Mouse (Mus musculus) layer of hippocampus, adult 2 months (tissue): ENCODE data around the gene Lipi. TPM values are rescaled to one million over a fixed set of nuclear protein-coding genes. Genes with fewer than 3 reads are reported as not detected.

Experiments used
- DNase-seq, 2 experiments: peaks; one replicate each; pipeline ENCODE4 v3.0.0; 2022; ENCODE audit warnings: low spot score in 2 of 2
- H3K27ac ChIP-seq: fragments of 200-600 bp; 2 replicates; pipeline ENCODE4 v1.8.1; 2022
- H3K4me3 ChIP-seq: fragments of 200-600 bp; 2 replicates; pipeline ENCODE4 v1.8.1; 2022; ENCODE audit warnings: mild to moderate bottlenecking
- CTCF ChIP-seq: fragments of 200-600 bp; conservative IDR thresholded peaks from 2 replicates; pipeline ENCODE4 v1.8.1; 2022; ENCODE audit warnings: antibody characterized with exemption, mild to moderate bottlenecking, moderate library complexity
- long read RNA-seq, 2 experiments: library from polyadenylated mRNA; stranded (forward); transcript quantifications; one replicate each; pipeline ENCODE4 v2.0.0; 2021; ENCODE audit warnings: borderline mapping rate in 2 of 2
- total RNA-seq, 2 experiments: library from RNA; stranded (reverse); gene quantifications; 2 replicates each; pipeline ENCODE4 v1.2.3; 2021

Gene Lipi
- total RNA-seq: under 1 TPM in 1 of 2 experiments, not detected in 1; 0.17 TPM
- long read RNA-seq, experiment 1: 0 reads
- long read RNA-seq, experiment 2: 0 reads

DNA sequence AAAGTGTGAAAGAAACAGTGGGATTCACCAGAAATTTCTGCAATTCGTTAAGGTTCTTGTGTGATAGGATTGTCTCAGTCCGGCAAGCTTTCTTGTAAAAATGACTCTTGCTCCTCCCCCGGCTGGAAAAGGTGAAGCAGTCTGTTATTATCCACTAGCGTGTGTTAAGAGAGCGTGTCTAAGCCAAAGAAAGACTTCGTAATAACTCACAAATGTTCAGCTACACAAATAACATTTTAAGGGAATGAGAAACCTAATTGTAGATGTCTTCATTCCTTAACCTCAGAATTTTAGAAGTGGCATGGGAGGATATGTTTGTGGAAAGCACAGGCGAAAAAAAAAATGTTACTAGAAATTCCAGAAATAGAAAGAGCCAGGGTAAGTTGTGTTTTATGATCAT, at the start of gene Lipi:
Lipi (minus strand) TSS at position 101 of the 400 bp plus-strand sequence.
- no peak for DNase-seq
- no peak for TF ChIP-seq CTCF
- Histone ChIP-seq H3K27ac (no peak within 1 kb of the TSS), H3K4me3 (no peak within 1 kb of the TSS)

DNA sequence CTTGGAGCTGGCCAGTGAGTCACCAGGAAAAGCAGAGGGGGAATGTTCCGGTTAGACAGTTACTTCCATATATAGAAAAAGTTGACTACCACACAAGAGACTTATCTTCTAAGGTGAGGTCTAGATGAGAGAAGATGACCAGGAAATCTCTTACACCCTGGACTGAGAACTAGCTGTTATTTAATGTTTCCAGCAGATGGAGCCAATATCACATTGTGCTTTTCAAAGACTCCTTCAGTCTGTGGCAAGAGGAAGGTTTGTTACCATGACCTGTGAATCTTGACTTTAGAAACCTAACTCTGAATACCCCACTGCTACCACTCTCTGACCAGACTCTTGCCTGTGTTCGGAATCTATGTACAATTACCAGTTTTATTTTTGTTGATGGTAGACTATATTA, 42.0 kb upstream of the Lipi start:
- Histone ChIP-seq H3K27ac (no peak overlapping the region), H3K4me3 (no peak overlapping the region)
- TF ChIP-seq CTCF: peak; percentile 74
- no peak for DNase-seq

- Histone ChIP-seq H3K27ac (no peak overlapping the region), H3K4me3 (no peak overlapping the region)
- peak; percentile 19 to 40 for DNase-seq
- TF ChIP-seq CTCF: peak; percentile 81
Measured at GRCm38 (mm10) chr16:75617651-75618349, 31.9 kb upstream of the Lipi start.

DNA sequence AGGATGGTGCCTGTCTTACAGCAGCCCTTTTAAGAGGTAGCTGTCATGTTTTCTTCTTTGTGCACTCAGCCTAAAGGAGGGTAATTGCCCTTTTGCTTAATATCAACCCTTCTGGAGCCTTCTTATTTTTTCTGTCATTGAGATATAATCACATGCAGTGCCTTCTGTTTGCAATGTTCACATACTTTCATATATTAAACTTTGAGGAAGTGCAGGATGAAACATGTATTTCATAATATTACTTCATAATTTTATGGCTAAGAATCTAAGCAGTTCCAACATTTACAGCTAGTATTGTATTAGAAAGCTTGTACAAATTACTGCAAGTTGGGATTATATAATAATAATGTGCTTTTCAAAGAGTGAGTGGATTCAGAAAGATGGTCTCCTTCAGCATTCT, 26.7 kb upstream of the Lipi start:
- DNase-seq: no peak
- H3K27ac ChIP-seq: peak overlapping the region; percentile 39; the same call in 1 of the 2 replicates
- no peak for TF ChIP-seq CTCF
- H3K4me3 ChIP-seq: no peak overlapping the region

DNA sequence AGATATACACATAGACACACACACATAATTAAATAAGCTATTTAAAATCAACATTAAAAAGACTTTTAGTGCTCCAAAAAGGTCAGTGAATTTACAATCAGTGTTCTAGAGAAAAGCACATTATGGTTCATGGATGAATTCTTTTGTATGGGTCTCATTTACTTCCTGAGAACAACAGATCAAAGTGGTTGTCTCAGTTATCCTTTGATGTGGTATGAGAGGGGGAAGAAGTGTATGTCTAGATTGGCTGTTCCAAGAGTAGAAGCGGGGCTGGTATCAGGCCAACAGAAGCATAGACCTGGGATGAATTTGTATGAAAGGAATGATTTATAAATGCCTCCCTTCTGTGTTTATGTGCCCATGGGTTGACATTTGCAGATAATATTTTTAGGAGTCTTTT, 20.6 kb upstream of the Lipi start:
- no peak overlapping the region for H3K27ac ChIP-seq
- H3K4me3 ChIP-seq: no peak overlapping the region
- TF ChIP-seq CTCF: no peak
- DNase-seq: no peak

- no peak for TF ChIP-seq CTCF
- peak overlapping the region; percentile 81 for H3K4me3 ChIP-seq
- peak overlapping the region; percentile 88 for H3K27ac ChIP-seq
- no peak for DNase-seq
Measured at GRCm38 (mm10) chr16:75593501-75594183, 7.8 kb upstream of the Lipi start.

GRCm38 (mm10) chr16:75592671-75593500, 7.0 kb upstream of the Lipi start, which contains the start of gene Rbm11:
TSS of gene Rbm11 (plus strand) at chr16:75592844.
- no peak for TF ChIP-seq CTCF
- H3K4me3 ChIP-seq: peak within 1 kb of the TSS; percentile 81
- DNase-seq: peak; percentile 70 to 80
- peak within 1 kb of the TSS; percentile 88 for H3K27ac ChIP-seq

DNA sequence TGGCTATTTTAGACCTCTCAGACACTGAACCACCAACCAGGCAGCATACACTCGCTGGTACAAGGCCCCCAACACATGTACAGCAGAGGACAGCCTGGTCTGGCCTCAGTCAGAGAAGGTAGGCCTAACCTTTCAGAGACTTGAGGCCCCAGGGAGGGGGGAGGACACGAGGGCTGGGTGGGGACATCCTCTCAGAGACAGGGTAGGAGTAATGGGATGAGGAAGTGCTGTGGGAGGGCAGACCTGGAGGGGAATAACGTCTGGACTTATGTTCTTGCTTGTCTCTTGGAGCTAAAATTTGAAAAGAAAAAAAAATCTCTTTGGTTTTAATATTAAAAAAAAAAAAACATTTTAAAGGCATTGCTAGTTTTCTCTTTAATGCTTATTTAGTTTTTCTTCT, 605 bp upstream of the Lipi start:
- no peak for DNase-seq
- Histone ChIP-seq H3K4me3 (no peak overlapping the region), H3K27ac (no peak overlapping the region)
- no peak for TF ChIP-seq CTCF

GRCm38 (mm10) chr16:75582279-75582678, 3.6 kb downstream of the Lipi start:
- H3K27ac ChIP-seq: no peak overlapping the region
- no peak for TF ChIP-seq CTCF
- no peak overlapping the region for H3K4me3 ChIP-seq
- no peak for DNase-seq

- DNase-seq: no peak
- TF ChIP-seq CTCF: no peak
- no peak overlapping the region for H3K4me3 ChIP-seq
- no peak overlapping the region for H3K27ac ChIP-seq
Measured at GRCm38 (mm10) chr16:75562910-75563309, 23.0 kb downstream of the Lipi start.

DNA sequence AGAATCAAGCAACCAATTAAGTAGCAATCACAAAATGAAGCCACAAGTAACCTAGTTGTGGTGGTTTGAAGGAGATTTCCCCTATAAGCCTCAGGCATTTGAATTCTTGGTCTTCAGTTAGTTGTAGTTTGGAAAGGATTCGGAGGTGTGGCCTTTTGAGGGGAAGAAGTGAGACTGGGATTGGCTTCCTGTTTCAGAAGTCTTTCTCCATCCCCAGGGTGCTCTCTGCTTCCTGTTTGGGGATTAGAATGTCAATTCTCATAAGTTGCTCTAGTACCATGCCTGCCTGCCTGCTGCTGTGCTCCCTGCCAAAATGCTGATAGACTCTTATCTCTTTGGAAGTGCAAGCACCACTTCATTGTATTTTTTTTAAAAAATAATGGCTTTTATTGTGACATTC, 40.6 kb downstream of the Lipi start:
- no peak for DNase-seq
- H3K4me3 ChIP-seq: no peak overlapping the region
- no peak overlapping the region for H3K27ac ChIP-seq
- no peak for TF ChIP-seq CTCF

GRCm38 (mm10) chr16:75537784-75538565, 47.9 kb downstream of the Lipi start:
- peak; percentile 30 for TF ChIP-seq CTCF
- DNase-seq: peak; percentile 15 to 56
- 0 out of 2 replicates have a peak overlapping the region, but pooled peaks have one; percentile 33 for H3K27ac ChIP-seq
- H3K4me3 ChIP-seq: no peak overlapping the region

DNA sequence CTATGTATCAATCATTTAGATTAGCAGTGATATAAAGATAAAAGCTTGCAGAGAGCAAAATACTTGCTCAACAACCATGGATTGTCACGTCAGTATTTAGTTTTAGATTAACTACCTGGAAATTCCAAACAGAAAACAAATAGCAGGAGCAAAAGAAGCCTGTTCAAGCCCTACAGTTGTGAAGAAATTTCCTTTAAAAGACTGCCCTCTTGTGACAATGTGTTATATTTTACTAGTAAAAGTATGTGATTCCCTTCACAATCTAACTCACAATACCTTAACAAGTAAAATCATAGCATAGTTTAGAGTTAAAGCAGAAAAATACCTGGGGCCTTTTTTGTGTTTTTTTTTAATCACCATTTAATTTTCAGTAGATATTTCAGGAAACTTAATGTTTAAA, 54.2 kb downstream of the Lipi start:
- peak; percentile 75 for TF ChIP-seq CTCF
- no peak for DNase-seq
- H3K27ac ChIP-seq: no peak overlapping the region
- no peak overlapping the region for H3K4me3 ChIP-seq
